Mouse (Mus musculus) cortical plate, adult 2 months (tissue): ENCODE results near the gene Rbm28.

ENCODE experiments used
- CTCF ChIP-seq: fragments of 200-500 bp; IDR thresholded peaks from 2 replicates; pipeline ENCODE4 v1.5.1; 2011; ENCODE audit warnings: mild to moderate bottlenecking, control low read depth, low read length; ENCODE audit not compliant: insufficient read depth; ENCODE audit errors: extremely low read depth
- POLR2A ChIP-seq: fragments of 200-500 bp; IDR thresholded peaks from 2 replicates; pipeline ENCODE4 v1.6.1; 2011; ENCODE audit warnings: mild to moderate bottlenecking, low read length, control low read depth; ENCODE audit not compliant: insufficient read depth; ENCODE audit errors: extremely low read depth

DNA sequence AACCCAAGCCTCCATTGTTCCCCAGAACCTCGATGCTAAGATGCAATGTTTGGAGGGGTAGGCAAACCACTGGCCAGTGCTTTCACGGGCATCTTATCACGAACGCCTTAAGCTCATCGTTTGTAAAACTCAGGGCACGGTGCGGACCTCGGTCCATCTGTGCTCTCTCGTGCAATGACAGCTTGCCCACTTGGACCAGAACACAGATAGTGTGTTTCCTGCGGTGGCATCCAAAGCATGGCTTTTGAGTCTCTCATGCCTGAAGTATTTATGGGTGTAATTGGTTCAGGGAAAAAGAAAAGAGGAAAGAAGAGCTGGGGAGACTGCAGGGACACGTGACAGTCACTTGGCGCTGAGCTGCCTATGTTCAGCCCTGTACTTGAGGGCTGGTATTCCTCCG lies 44.8 kb downstream of the Rbm28 start:
- TF ChIP-seq POLR2A (no peak), CTCF (no peak)
